Mouse (Mus musculus) retina, postnatal 7 days (tissue): ENCODE measurements around the gene Smim13.

Experiments used
- DNase-seq: peaks from one replicate; pipeline ENCODE4 v3.0.0-alpha.2; 2012; ENCODE audit warnings: low read depth, low spot score

The Smim13 gene

GRCm38 (mm10) chr13:41286285-41286684 lies 36.6 kb downstream of the Smim13 start:
- DNase-seq = no peak

- no peak for DNase-seq
Measured at GRCm38 (mm10) chr13:41291466-41291974, 41.9 kb downstream of the Smim13 start.

GRCm38 (mm10) chr13:41293595-41293994 lies 44.0 kb downstream of the Smim13 start:
- no peak for DNase-seq

- DNase-seq = no peak
Measured at GRCm38 (mm10) chr13:41295886-41296285, 46.2 kb downstream of the Smim13 start.

- DNase-seq = no peak
Measured at GRCm38 (mm10) chr13:41296396-41296795, 46.8 kb downstream of the Smim13 start.

- no peak for DNase-seq
Measured at GRCm38 (mm10) chr13:41298533-41298932, 48.9 kb downstream of the Smim13 start.

- no peak for DNase-seq
Measured at GRCm38 (mm10) chr13:41298996-41299395, 49.4 kb downstream of the Smim13 start.

GRCm38 (mm10) chr13:41300037-41300436 lies 50.4 kb downstream of the Smim13 start:
- DNase-seq = no peak

- DNase-seq = peak; percentile 67
Measured at GRCm38 (mm10) chr13:41302716-41303115, 53.1 kb downstream of the Smim13 start.

GRCm38 (mm10) chr13:41320749-41321148 lies 71.1 kb downstream of the Smim13 start:
- DNase-seq = no peak

GRCm38 (mm10) chr13:41321433-41321832 lies 71.8 kb downstream of the Smim13 start:
- DNase-seq = no peak

- no peak for DNase-seq
Measured at GRCm38 (mm10) chr13:41324631-41325030, 75.0 kb downstream of the Smim13 start.

GRCm38 (mm10) chr13:41325346-41325745 lies 75.7 kb downstream of the Smim13 start:
- DNase-seq = no peak

GRCm38 (mm10) chr13:41326134-41326533 lies 76.5 kb downstream of the Smim13 start:
- no peak for DNase-seq
